Mouse (Mus musculus): ENCODE measurements around the gene Colgalt2.
A peak's percentile ranks its signal among the peaks of the same experiment; 100 is the strongest.
"Not testable (repeated sequence)": the region's sequence is repeated elsewhere in the genome, so short reads cannot be mapped to it uniquely, and the experiment has no call there.

Gene Colgalt2

DNA sequence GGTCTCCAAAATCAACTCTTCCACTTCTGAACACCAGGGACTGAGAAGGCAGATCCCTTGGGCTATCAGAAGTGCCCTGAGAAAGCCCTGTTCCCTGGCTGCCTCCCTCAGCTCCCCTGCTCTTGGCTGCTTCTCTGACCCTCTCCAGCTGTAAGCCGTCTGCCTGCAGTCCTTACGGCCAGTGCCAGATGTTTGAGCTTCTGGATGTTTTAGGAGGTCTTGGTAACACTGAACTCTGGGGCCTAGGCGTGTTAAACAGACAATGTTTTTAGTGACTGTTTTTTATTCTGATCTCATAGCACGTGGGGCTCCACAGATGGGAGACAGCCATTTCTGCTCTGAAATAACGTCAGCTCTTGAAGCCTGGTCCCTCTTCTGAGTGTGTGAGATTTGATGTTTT lies 18.0 kb downstream of the Colgalt2 start:
- no peak for DNase-seq

- DNase-seq = no peak
Measured at GRCm38 (mm10) chr1:152422295-152422694, 22.7 kb downstream of the Colgalt2 start.

GRCm38 (mm10) chr1:152423052-152423451 lies 23.4 kb downstream of the Colgalt2 start:
- no peak for DNase-seq

- DNase-seq = no peak
Measured at GRCm38 (mm10) chr1:152427912-152428581, 28.4 kb downstream of the Colgalt2 start.

DNA sequence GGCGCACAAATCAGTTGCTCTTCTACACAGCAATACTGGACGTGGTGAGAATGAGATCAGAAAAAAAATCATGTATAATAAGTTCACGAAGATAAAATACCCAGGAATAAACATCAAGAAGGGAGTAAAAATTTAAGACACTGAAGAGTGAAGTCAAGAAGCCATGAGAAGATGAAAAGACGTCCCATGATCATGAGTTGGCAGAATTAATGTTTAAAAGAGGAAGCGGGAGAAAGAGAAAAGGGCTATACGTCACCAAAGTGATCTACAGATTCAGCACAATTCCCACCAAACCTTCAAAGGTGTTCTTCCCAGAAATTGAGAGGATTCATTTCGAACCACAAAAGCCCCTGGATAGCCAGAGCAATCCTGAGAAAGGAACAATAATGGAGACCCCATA lies 30.2 kb downstream of the Colgalt2 start:
- DNase-seq = no peak

DNA sequence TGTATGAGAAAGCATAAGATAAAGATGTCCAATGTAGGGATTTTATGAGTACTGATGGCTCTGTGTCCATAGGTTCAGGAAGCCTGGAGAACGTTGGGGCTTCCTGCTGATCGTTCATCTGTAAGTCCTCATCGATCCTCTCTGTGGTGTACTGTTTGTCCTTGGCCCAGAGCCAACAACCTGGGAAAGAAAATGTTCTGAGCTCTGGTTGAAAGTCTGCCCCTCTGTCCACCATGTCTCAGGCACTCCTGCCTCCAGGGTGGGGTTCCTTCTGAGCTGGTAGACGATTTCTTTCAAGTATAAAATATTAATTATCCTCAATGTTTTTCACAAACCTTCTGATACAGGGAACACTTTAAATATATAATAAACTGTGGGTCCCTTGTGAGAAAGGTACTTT lies 34.5 kb downstream of the Colgalt2 start:
- DNase-seq = no peak

GRCm38 (mm10) chr1:152437518-152437917 lies 37.9 kb downstream of the Colgalt2 start:
- DNase-seq = not testable (repeated sequence)

- no peak for DNase-seq
Measured at GRCm38 (mm10) chr1:152439408-152439807, 39.8 kb downstream of the Colgalt2 start.

- peak; percentile 13 for DNase-seq
Measured at GRCm38 (mm10) chr1:152439874-152440273, 40.2 kb downstream of the Colgalt2 start.

GRCm38 (mm10) chr1:152444630-152445029 lies 45.0 kb downstream of the Colgalt2 start:
- DNase-seq = no peak

GRCm38 (mm10) chr1:152445925-152446324 lies 46.3 kb downstream of the Colgalt2 start:
- DNase-seq = no peak

DNA sequence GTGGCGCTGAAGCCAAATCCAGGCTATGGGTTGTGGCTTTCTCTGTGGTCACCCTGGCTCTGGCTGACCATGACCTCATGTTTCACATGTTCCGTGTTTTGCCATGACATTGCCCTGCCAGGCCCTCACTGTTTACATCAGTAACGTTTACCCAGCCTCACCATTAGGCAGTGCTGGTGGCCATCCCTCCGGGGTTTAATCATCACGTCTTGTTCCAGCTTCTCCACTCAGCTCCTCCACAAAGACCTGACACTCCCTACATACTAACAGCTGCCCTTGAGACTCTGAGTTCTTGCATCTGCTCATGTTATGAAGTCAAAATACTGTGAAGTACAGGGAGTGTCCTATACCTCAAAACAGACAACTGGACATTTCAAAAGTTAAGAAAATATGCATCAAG lies 54.9 kb downstream of the Colgalt2 start:
- DNase-seq = no peak

DNA sequence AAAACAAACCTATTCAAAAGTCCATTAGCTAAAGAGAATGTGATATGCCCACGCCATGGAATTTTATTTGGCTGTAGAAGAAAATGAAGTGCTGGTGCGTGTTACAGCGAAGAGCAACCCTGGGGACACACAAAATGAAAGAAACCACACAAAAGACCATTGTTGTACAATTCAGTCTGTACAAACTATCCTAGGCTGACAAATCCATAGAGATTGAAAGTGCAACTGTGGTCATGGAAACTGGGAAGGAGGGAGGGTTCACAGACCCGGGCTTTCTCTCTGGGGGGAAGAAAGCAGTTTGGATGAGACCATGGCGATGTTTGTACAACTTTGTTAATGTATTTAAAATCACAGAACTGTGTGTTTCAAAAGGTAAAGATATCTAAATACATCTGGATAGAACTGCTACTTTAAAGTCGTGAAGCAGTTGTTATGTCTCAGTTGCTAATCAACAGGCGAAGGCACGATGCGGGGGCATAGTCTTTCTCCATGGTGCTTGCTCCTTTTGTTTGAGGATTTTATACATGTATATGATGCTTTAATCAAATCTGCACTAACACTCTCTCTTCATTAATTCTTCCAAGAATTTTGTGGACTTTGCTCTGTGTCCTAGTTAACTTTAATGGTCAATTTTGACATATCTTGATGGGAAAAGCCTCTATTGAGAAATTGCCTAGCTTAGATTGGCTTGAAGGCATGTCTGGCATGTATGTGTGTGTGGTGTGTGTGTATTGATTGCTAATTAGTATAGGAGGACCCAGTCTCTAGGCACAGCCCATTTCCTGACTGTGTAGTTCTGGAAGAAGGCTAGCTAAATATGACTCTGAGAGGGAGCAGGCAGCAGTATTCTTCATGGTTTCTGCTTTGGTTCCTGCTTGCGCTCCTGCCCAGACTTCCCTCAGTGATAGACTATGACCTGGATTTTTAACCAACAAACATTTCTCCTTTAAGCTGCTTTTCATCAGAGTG lies 55.9 kb downstream of the Colgalt2 start:
- DNase-seq = no peak

- no peak for DNase-seq
Measured at GRCm38 (mm10) chr1:152456266-152456665, 56.6 kb downstream of the Colgalt2 start.

DNA sequence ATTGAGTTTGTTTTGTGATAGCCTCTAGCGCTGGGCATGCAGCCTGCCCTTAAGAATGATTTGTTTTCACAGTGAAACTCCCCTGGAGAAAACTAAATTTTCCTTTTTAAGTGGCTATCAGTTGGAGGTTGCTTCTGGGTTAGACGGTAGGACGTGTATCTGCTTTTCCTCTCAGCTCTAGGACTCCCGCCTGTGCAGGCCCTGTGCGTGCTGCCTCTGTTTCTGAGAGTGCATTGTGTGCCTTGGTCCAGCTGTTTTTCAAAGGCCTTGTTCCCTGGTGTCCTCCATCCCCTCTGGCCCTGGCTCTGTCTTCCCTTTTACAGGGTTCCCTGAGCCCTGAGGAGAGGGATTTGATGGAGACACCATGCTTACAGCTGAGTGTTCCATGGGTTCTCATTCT lies 58.0 kb downstream of the Colgalt2 start:
- DNase-seq = no peak

DNA sequence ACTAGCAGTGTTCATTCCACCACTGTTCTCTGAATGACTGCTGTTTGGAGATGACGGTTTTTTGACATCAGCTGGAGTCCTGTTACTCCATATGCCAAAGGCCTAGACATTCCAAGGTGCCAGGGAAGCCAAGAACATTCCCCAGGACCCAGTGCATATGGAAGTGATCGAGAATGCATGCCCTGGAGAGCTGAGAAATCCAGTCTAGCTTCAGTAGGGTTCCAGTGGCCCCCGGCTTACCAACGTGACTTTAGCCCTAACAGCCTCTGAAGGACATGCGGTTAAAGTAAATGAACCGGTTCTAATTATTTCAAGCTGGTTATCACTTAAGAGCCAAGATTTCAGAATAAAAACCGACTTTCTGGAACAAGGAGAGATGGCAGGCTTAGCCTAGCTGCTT lies 59.4 kb downstream of the Colgalt2 start:
- no peak for DNase-seq

DNA sequence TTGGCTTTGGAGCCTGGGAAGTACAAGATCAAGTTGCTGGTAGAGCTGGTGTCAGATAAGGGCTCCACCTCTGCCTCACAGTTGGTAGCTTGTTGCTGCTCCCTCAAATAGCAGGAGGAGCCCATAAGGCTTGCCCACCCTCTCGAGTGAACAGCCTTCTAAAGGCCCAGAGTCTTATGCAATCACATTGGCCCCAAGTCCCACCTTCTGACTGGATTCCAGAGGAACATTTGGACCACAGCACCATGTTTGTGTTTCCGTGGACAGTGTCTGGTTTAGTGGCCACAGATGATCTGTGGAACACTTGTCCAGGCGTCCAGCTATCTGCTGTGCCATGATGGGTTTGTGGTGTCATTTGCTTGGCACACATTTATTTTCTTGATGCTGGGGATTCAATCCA lies 61.3 kb downstream of the Colgalt2 start:
- DNase-seq = no peak

DNA sequence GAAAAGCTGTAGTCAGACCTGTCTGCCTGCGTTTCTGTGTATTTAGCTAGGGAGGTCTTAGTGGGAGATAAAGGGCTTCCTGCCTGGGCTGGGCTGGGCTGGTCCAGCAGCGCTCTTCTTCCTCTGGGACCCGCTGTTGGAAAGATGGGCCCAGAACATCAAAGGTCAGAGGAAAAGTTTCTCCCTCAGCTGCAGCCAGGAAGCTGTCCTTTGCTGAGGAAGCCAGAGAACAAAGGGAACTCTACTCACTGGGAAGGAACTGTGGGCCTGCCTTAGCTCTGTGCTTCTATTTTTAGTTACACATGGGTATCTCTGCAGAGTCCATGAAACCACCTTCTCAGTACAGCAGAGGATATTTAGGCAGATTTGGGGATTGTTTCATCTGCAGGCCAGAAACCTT lies 62.2 kb downstream of the Colgalt2 start:
- no peak for DNase-seq

- no peak for DNase-seq
Measured at GRCm38 (mm10) chr1:152462348-152462747, 62.7 kb downstream of the Colgalt2 start.

- no peak for DNase-seq
Measured at GRCm38 (mm10) chr1:152466280-152466679, 66.7 kb downstream of the Colgalt2 start.

- peak; percentile 40 for DNase-seq
Measured at GRCm38 (mm10) chr1:152468443-152468842, 68.8 kb downstream of the Colgalt2 start.

- no peak for DNase-seq
Measured at GRCm38 (mm10) chr1:152476126-152476525, 76.5 kb downstream of the Colgalt2 start.

- no peak for DNase-seq
Measured at GRCm38 (mm10) chr1:152490842-152491241, 91.2 kb downstream of the Colgalt2 start.

DNA sequence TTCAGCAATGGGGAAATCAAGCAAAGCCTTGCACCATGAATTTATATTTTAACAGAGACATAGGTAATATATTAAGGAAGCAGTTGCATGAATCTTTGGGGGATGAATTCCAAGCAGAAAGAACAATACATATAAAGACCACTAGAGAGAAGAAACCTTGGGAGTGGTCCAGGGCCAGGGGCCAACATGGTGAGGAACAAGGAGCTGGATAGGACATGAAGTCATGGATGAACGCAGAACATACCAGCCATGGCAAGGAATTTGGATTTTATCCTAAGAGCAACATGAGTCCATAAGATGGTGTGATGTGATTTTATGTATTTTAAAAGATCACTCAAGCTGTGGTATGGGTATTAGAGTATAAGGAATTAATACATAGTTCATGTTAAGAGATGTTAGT lies 92.6 kb downstream of the Colgalt2 start:
- no peak for DNase-seq
